Mouse (Mus musculus): Measurements from ENCODE around the gene Rufy3.
"Not testable (repeated sequence)": the region's sequence is repeated elsewhere in the genome, so short reads cannot be mapped to it uniquely, and the experiment has no call there.

Gene Rufy3

DNA sequence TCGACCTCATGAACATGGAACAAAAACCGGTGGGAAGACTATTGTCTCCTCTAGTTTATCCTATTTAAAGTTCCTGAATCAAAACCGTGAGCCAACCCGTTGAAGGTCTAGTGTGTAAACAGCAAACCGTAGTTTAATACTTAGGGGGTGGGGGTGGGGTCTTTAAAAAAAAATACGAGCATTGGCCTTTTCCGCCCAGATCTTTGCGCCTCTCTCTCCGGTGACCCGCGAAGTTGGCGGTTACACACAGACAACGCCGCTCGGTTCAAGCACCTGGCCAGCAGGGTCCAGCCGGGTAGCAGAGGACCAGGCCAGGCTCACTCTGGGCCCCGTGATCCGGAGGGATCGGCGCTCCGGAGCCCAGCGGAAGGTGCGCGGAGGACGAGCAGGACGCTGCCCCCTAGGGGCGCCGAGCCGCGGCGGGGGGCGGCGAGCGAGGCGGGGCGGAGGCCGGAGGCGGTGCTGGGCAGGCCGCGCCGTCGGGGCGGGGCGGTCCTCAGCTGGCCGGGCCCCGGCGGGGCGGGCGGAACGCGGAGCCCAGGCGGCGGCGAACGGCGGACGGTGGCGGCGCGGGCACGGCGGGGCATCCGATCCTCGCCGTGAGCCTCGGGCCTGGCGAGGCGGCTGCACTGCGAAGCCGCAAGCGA is at the start of gene Rufy3:
Gene Rufy3, plus strand, starts transcription at position 540 of the 647 bp plus-strand sequence.
- peak; percentile 82 for DNase-seq (ENCODE audit: low read depth, low spot score)
- H3K36me3 ChIP-seq (ENCODE audit: control insufficient read depth, insufficient read depth, low read length, poor library complexity, severe bottlenecking) = no peaks in the 10 kb centered on the region
- no peaks in the 10 kb centered on the region for H3K27me3 ChIP-seq (ENCODE audit: control insufficient read depth, insufficient read depth, low read length, poor library complexity, severe bottlenecking)

DNA sequence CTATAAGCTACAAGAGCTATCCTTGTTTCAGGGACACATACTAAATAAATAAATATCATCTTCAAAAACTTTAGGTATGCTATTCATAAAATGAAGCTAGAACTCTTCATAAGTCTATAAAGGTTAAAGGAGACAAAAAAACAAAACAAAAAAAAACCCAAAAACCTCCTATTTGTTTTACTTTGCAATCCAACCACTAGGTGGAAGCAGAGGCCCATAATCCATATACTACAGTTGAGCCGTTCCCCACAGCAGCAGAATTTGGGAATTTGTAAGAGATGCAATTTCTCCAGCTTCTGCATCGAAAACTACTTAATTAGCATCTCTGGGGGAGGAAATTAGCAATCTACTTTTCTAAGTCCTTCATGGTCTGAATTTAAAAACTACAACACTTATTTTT is 45.6 kb upstream of the Rufy3 start:
- no peaks in the 10 kb centered on the region for H3K27me3 ChIP-seq (ENCODE audit: control insufficient read depth, insufficient read depth, low read length, poor library complexity, severe bottlenecking)
- H3K36me3 ChIP-seq (ENCODE audit: control insufficient read depth, insufficient read depth, low read length, poor library complexity, severe bottlenecking) = no peaks in the 10 kb centered on the region
- peak; percentile 77 for DNase-seq (ENCODE audit: low read depth, low spot score)

DNA sequence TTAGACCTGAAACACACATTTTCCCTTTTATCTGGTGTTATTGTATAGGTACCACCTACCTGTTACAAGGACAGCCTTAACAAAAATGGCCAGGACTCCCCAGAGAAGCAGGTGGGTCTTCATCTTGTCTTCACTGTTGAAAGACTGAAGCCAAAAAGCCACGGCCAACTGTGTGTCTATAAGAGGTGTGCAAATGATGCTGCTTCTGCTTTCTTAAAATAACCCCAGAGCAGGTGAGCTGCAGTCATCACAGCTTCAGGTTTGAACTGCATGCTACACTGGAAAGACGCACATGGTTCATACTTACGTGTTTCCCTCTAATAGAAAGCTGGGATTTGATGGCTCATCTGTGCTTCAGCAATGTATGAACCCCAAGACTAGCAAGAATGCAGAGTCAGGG is 37.2 kb upstream of the Rufy3 start, which contains the start of gene Jchain:
Gene Jchain, minus strand, starts transcription at position 235 of the 400 bp plus-strand sequence.
- Histone ChIP-seq H3K27me3 (ENCODE audit: control insufficient read depth, insufficient read depth, low read length, poor library complexity, severe bottlenecking) (no peaks in the 10 kb centered on the region), H3K36me3 (ENCODE audit: control insufficient read depth, insufficient read depth, low read length, poor library complexity, severe bottlenecking) (no peaks in the 10 kb centered on the region)
- no peak for DNase-seq (ENCODE audit: low read depth, low spot score)

DNA sequence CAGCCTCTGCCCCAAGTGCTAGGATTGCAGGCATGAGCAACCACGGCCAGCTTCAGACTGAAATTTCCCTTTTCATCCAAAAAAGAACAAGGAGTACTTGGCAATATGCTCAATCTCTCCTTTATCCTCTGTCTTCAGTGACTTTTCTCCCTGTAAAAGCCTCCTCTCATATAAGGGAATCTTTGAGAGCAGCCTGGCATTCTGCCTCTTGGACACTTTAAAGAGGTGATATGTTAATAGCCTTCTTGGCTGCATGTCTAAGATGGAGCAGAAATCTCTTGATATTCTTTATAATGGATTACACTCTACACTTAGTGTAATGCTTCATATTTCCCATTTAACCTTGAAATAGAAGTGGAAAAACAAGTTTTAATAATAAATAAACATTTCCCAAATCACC is 33.9 kb upstream of the Rufy3 start:
- H3K36me3 ChIP-seq (ENCODE audit: control insufficient read depth, insufficient read depth, low read length, poor library complexity, severe bottlenecking) = no peaks in the 10 kb centered on the region
- no peaks in the 10 kb centered on the region for H3K27me3 ChIP-seq (ENCODE audit: control insufficient read depth, insufficient read depth, low read length, poor library complexity, severe bottlenecking)

DNA sequence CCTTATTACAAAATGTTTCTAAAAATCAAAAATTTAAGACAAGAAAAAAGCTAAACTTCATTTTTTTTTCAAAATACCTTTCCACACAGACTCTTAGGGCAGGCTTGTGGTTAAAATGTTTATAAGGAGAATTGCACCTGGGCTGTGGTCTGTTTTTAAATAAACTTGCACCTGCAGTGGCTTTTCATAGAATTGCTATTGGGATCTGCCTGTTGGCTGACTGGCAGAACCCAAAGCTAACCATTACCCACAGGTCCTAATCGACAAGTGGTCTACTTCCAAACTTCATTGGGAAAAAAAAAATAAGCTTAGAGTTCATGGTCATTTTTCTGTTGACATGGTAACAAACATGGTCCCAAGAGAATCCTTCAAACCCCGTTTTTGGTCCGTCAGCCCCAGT is 30.1 kb upstream of the Rufy3 start:
- H3K27me3 ChIP-seq (ENCODE audit: control insufficient read depth, insufficient read depth, low read length, poor library complexity, severe bottlenecking) = no peaks in the 10 kb centered on the region
- H3K36me3 ChIP-seq (ENCODE audit: control insufficient read depth, insufficient read depth, low read length, poor library complexity, severe bottlenecking) = no peaks in the 10 kb centered on the region
- DNase-seq (ENCODE audit: low read depth, low spot score) = peak; percentile 6

More for the DNA sequence above, 33.9 kb upstream of the Rufy3 start:
- no peak for DNase-seq (ENCODE audit: low read depth, low spot score)

DNA sequence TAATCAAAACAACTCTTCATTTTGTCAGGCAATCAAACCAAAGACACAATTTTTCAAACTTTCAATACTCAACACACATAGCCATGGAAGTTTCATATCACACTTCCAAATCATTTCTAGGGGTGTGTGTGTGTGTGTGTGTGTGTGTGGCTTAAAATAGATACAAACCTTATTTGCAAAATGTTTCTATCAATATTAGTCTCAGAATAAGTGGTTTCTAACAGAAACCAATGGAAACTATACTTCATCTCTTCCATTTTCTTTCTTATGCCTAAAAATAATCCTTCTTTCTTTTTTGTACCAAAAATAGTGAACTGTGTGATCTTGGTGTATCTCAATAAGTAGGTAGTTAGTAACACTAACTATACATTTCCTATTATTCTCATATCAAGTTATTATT is 24.0 kb upstream of the Rufy3 start:
- Histone ChIP-seq H3K36me3 (ENCODE audit: control insufficient read depth, insufficient read depth, low read length, poor library complexity, severe bottlenecking) (no peaks in the 10 kb centered on the region), H3K27me3 (ENCODE audit: control insufficient read depth, insufficient read depth, low read length, poor library complexity, severe bottlenecking) (no peaks in the 10 kb centered on the region)
- DNase-seq (ENCODE audit: low read depth, low spot score) = no peak

DNA sequence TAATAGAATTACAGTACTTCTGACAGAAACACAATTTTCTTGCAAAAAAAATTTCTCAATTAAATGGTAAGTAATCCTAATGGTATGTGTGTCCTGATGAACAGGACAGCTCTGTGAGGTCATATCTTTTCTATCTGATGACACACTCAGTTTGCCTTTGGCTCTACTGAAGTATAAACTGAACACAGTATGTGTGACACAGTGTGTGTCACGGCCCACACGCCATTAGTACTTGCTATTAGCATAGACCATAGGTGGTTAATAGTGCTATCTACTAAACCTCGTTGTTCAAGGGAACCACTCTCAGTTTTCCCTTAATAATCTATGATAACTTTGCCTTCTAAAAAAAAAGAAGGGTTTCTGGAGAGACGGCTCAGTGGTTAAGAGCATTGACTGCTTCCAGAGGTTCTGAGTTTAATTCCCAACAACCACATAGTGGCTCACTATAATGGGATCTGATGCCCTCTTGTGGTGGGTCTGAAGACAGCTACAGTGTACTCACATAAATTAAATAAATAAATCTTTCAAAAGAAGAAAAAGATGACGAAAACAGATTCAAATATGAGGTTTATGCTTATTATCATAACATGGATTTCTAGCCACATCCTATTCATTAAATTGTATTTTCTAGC is 22.1 kb upstream of the Rufy3 start:
- peak; percentile 66 for DNase-seq (ENCODE audit: low read depth, low spot score)
- Histone ChIP-seq H3K36me3 (ENCODE audit: control insufficient read depth, insufficient read depth, low read length, poor library complexity, severe bottlenecking) (no peaks in the 10 kb centered on the region), H3K27me3 (ENCODE audit: control insufficient read depth, insufficient read depth, low read length, poor library complexity, severe bottlenecking) (no peaks in the 10 kb centered on the region)

DNA sequence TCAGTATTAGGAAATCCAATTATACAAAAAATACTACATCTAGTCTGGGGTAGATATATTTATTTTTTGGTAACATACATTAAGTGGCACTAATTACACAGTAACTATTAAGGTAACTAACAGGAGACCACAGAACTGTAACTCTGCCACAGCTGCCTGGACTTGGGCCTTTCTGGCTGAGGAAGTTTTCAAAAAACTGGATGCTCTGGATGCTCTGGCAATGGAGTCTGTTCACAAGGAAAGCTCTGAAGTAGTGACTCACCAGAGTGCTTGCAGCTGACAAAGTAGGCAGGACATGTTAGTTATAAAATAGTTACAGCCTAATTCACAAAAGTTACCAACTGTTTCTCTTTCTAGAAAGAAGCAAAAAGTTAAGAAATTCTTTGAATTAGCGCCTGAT is 20.4 kb upstream of the Rufy3 start:
- DNase-seq (ENCODE audit: low read depth, low spot score); H3K27me3 ChIP-seq (ENCODE audit: control insufficient read depth, insufficient read depth, low read length, poor library complexity, severe bottlenecking); H3K36me3 ChIP-seq (ENCODE audit: control insufficient read depth, insufficient read depth, low read length, poor library complexity, severe bottlenecking): not testable (repeated sequence)

DNA sequence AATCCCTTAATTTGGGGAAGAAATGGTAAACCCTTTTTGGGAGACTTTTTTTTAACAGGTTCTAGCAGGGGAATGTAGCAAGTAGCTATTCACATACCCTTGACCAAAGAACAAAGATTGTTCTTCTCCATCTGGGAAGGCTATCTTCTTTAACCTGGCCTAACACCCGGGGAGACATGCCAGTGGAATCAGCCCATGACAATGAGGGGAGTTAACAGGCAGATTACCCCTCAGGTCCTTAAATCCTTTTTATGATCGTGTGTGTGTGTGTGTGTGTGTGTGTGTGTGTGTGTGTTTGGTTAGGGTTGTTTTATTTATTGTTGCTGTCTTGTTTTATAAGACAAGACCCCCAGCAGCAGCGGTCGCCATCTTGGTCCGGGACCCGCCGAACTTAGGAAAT is 19.3 kb upstream of the Rufy3 start:
- Histone ChIP-seq H3K27me3 (ENCODE audit: control insufficient read depth, insufficient read depth, low read length, poor library complexity, severe bottlenecking) (no peaks in the 10 kb centered on the region), H3K36me3 (ENCODE audit: control insufficient read depth, insufficient read depth, low read length, poor library complexity, severe bottlenecking) (no peaks in the 10 kb centered on the region)
- no peak for DNase-seq (ENCODE audit: low read depth, low spot score)

DNA sequence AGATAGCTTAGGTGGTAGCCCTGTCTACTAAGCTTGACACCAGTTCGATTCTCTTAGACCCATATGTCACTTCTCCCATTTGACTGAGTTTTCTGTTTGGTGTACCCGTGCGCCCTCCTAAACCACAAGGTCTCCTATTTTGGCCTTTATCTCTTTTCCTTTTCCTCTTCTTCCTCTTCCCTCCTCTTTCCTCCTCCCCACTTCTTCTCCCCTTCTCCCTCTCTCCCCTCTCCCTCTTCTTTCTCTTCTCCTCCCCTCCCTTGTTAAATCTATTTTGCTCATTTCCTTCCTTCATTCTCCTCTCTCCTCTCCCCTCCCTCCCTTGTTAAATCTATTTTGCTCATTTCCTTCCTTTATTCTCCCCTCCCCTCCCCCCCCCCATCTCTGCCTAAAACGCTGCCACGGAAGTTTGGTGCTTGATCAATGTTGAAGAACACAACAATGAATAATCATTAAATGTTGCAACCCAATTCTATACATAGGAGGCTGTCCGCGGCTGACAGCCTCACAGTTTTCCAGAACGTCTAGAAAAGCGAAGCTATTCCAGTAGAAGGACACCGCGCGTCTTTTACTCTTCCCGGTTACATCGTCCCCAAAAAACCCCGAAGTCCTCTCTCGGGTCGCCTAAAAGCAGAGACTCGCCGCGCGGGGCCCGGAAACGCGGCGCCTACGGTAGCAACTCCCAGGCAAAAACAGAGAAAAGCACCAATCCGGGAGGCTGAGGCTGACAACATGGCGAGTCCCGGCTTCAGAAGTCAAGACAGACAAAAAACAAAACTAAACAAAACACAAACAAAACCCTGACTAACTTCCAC is 11.4 kb upstream of the Rufy3 start:
- H3K27me3 ChIP-seq (ENCODE audit: control insufficient read depth, insufficient read depth, low read length, poor library complexity, severe bottlenecking) = no peaks in the 10 kb centered on the region
- DNase-seq (ENCODE audit: low read depth, low spot score) = peak; percentile 56

DNA sequence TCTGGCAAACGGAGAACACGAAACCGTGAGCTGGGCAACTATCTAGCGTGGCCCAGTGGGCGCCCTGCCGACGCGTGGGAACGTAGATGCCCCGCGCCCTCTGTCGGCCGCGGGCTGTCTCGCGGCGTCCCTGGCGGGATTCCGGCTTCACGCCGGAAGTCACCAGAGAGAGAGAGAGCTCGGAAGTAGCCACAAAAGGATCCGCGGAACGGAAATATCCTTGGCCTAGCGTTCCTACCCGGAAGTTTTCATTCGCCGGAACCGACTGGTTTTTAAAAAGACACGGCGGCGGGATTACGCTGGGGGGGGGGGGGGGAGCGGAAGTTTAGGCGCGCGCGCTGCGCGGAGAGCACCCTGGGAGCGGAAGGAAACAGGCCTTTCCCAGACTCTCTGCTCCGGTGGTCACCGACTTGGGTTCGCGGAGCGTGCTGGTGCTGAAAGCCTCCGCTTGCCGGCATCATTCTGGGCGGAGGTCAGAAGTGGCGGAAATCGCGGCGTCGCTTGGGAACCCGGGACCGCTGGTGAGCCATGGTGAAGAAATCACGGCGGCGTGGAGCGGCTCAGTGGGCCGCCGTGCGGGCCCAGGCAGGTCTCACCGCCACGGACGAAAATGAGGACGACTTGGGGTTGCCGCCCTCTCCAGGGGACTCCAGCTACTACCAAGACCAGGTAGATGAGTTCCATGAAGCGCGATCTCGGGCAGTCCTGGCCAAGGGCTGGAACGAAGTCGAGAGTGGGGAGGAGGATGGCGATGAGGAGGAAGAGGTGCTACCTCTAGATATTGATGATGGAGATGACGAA is 10.6 kb upstream of the Rufy3 start, which contains the start of gene Utp3:
Gene Utp3, plus strand, starts transcription at position 377 of the 801 bp plus-strand sequence.
- Histone ChIP-seq H3K36me3 (ENCODE audit: control insufficient read depth, insufficient read depth, low read length, poor library complexity, severe bottlenecking) (0 out of 2 replicates have a peak, but pooled peaks cover 1% of the 10 kb centered on the region), H3K27me3 (ENCODE audit: control insufficient read depth, insufficient read depth, low read length, poor library complexity, severe bottlenecking) (no peaks in the 10 kb centered on the region)
- peak; percentile 99 for DNase-seq (ENCODE audit: low read depth, low spot score)

More for the DNA sequence above, 11.4 kb upstream of the Rufy3 start:
- H3K36me3 ChIP-seq (ENCODE audit: control insufficient read depth, insufficient read depth, low read length, poor library complexity, severe bottlenecking) = 0 out of 2 replicates have a peak, but pooled peaks cover 1% of the 10 kb centered on the region

DNA sequence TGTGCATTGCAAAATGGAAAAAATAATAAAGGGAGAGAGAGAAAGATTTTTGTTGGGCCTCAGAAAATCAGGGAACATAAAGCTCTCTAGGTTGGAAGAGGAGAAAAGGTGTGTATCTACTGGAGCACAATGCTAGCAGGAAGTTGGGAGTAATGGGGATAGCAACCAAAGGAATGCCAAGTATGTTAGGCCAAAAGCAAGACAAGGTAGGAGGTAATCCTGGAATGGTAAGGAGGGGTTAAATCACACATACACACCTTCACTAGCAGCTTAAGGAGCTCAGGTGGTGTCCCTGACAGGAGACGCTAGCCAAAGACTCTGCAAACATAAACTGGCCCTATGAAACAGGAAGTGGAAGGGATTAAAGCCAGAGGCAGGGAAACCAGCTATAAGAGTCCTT is 5.8 kb upstream of the Rufy3 start:
- Histone ChIP-seq H3K36me3 (ENCODE audit: control insufficient read depth, insufficient read depth, low read length, poor library complexity, severe bottlenecking) (0 out of 2 replicates have a peak, but pooled peaks cover 1% of the 10 kb centered on the region), H3K27me3 (ENCODE audit: control insufficient read depth, insufficient read depth, low read length, poor library complexity, severe bottlenecking) (no peaks in the 10 kb centered on the region)
- DNase-seq (ENCODE audit: low read depth, low spot score) = no peak

DNA sequence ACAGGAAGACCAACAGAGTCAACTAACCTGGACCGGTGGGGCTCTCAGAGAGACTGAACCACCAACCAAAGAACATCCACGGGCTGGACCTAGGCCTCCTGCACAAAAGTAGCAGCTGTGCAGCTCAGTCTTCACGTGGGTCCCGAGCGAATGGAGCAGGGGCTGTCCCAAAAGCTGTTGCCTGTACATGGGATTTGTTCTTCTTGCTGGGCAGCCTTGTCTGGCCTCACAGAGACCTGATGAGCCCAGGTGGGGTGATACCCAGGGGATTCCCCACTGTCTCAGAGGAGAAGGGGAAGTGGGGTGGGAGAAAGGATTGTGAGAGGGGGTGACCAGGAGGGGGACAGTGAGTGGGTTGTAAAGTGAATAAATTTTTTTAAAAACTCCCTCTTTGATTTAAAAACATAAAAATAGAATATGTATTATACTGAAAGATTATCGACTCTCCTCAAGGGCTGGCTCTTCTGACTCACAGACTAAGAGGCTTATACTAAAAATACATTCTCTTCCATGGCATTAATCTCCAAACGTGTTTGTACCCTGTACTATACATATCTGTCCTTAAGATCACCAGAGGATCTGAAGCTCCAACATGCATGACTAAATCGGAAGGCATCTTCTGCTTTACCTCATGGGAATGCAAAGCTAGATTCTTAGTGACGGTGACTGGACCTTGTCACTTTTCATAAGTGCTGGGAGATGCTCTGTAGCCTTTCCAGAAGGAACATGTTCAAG is 3.6 kb upstream of the Rufy3 start:
- Histone ChIP-seq H3K27me3 (ENCODE audit: control insufficient read depth, insufficient read depth, low read length, poor library complexity, severe bottlenecking) (no peaks in the 10 kb centered on the region), H3K36me3 (ENCODE audit: control insufficient read depth, insufficient read depth, low read length, poor library complexity, severe bottlenecking) (no peaks in the 10 kb centered on the region)
- DNase-seq (ENCODE audit: low read depth, low spot score) = peak; percentile 51

Data from splenic B cell, adult 2 months (primary cell).